Mouse (Mus musculus) brain, embryonic 14.5 days (tissue): ENCODE measurements at regions not wholly inside any gene's neighbourhood (a gene's known extent, or its start where the extent isn't known, plus 50 kb on each side); places are given as distances from the start of the nearest gene placed in this dataset.

Source experiments
- CTCF ChIP-seq: fragments of 200-500 bp; IDR thresholded peaks from 2 replicates; pipeline ENCODE4 v1.5.1; 2012; ENCODE audit warnings: inconsistent platforms, mild to moderate bottlenecking, moderate library complexity, borderline replicate concordance; ENCODE audit not compliant: insufficient read depth, insufficient read length; ENCODE audit errors: extremely low read depth
- POLR2A ChIP-seq: fragments of 200-500 bp; IDR thresholded peaks from 2 replicates; pipeline ENCODE4 v1.6.1; 2012; ENCODE audit warnings: mild to moderate bottlenecking, inconsistent platforms, borderline replicate concordance; ENCODE audit not compliant: poor library complexity, insufficient read depth, insufficient read length, severe bottlenecking; ENCODE audit errors: extremely low read depth

DNA sequence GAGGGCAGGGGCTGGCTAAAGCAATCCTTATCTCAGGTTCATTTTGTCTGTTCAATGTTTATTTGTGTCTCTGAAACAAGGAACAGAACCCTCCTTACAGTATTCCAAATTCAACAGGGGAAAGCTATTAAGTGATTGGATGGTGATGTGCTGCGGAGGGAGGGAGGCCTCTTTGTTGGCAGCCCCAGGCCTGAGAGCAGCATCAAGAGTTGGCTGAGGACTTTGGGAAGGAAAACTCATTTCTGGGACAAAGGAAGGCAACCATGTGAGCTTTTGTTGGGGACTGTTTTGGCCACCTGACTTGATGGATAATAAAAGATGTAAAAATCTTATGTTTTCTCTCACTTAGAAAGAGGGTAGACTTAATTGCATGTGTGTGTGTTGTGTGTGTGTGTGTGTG lies 58.8 kb upstream of the Ccdc80 start:
- TF ChIP-seq POLR2A = no peak
- no peak for TF ChIP-seq CTCF
